Mouse (Mus musculus) olfactory bulb, adult 2 months (tissue): Measurements from ENCODE around the gene Acads.
"Not testable (repeated sequence)": the region's sequence is repeated elsewhere in the genome, so short reads cannot be mapped to it uniquely, and the experiment has no call there.

Source experiments
- CTCF ChIP-seq: fragments of 200-500 bp; IDR thresholded peaks from 2 replicates; pipeline ENCODE4 v1.5.1; 2012; ENCODE audit warnings: low read depth, mild to moderate bottlenecking, low read length, moderate library complexity; ENCODE audit not compliant: insufficient read depth
- POLR2A ChIP-seq: fragments of 200-500 bp; IDR thresholded peaks from 2 replicates; pipeline ENCODE4 v1.6.1; 2012; ENCODE audit warnings: mild to moderate bottlenecking, low read depth, low read length, moderate library complexity; ENCODE audit not compliant: insufficient read depth

DNA sequence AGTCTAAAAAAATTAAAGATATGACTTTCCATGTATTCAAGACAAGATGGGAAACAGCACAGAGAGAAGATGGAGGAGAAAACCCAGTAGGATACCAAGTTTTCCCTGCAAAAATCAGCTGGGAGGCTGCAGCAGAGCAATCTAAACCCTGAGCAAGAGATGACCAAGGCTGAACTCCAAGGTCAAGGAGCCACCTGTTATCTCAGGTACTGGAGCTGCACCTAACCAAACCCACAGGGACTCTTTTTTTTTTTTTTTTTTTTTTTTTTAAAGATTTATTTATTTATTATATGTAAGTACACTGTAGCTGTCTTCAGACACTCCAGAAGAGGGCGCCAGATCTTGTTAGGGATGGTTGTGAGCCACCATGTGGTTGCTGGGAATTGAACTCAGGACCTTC lies 29.7 kb upstream of the Acads start:
- TF ChIP-seq CTCF, POLR2A: not testable (repeated sequence)
